Mouse (Mus musculus) hindbrain, embryonic 14.5 days (tissue): ENCODE data around the gene Csgalnact2. TPM values are rescaled to one million over a fixed set of nuclear protein-coding genes. Genes with fewer than 3 reads are reported as not detected.

Source experiments
- ATAC-seq: fragments of 200-750 bp; cut with Nextera tagmentation; 2 replicates; pipeline ENCODE4 v1.8.0; 2017; ENCODE audit warnings: moderate number of reproducible peaks, mild to moderate bottlenecking, moderate TSS enrichment, moderate library complexity; ENCODE audit not compliant: low FRiP score
- DNase-seq: peaks from one replicate; pipeline ENCODE4 v3.0.0-alpha.2; 2015; ENCODE audit warnings: low spot score
- H3K27ac ChIP-seq: fragments of 300-500 bp; sonication (generic); 2 replicates; pipeline ENCODE4 v1.5.1; 2014; ENCODE audit warnings: mild to moderate bottlenecking, moderate library complexity
- H3K27me3 ChIP-seq: fragments of 300-500 bp; sonication (generic); 2 replicates; pipeline ENCODE4 v1.6.1; 2014; ENCODE audit warnings: mild to moderate bottlenecking, low read length, mixed read lengths; ENCODE audit not compliant: control insufficient read depth, insufficient read depth
- H3K36me3 ChIP-seq: fragments of 300-500 bp; sonication (generic); replicated peaks from 2 replicates; pipeline ENCODE4 v1.6.1; 2014; ENCODE audit not compliant: control insufficient read depth, insufficient read depth
- H3K4me1 ChIP-seq: fragments of 300-500 bp; sonication (generic); replicated peaks from 2 replicates; pipeline ENCODE4 v1.6.1; 2014; ENCODE audit warnings: antibody characterized with exemption, low read length, mixed read lengths; ENCODE audit not compliant: control insufficient read depth, insufficient read depth
- H3K4me2 ChIP-seq: fragments of 300-500 bp; sonication (generic); replicated peaks from 2 replicates; pipeline ENCODE4 v1.6.1; 2014; ENCODE audit warnings: mild to moderate bottlenecking, moderate library complexity
- H3K4me3 ChIP-seq: fragments of 300-500 bp; sonication (generic); replicated peaks from 2 replicates; pipeline ENCODE4 v1.5.1; 2014; ENCODE audit warnings: mild to moderate bottlenecking, low read length
- H3K9ac ChIP-seq: fragments of 300-500 bp; sonication (generic); 2 replicates; pipeline ENCODE4 v1.6.1; 2014
- H3K9me3 ChIP-seq: fragments of 300-500 bp; sonication (generic); 2 replicates; pipeline ENCODE4 v1.6.1; 2016; ENCODE audit warnings: low read length; ENCODE audit not compliant: control insufficient read depth
- WGBS: fragments of 180-500 bp; shearing (Covaris S2); extraction: QIAGEN DNeasy Blood & Tissue Kit; methylation state at CpG from one replicate; pipeline ENCODE4 v1.1.7; 2014; 5-methylcytosine and 5-hydroxymethylcytosine counted together
- polyA plus RNA-seq: library from polyadenylated mRNA; unstranded; fragments of >200 nt; fragmentation: Nextera tagmentation; extraction: Ambion mirVana; gene quantifications from 2 replicates; pipeline ENCODE4 v1.2.1, GENCODE M21; 2014

Csgalnact2 gene
- polyA plus RNA-seq, 1 experiment from 2014 or later, result 13.3 TPM

GRCm38 (mm10) chr6:118150988-118151387 is 12.0 kb upstream of the Csgalnact2 start:
- no peak for DNase-seq
- no peaks in the 10 kb centered on the region for H3K27me3 ChIP-seq
- no peak overlapping the region for H3K27ac ChIP-seq
- H3K4me3 ChIP-seq, result no peak overlapping the region
- WGBS, result 86% methylated on average over 8 of the region's 8 CpGs
- no peaks in the 10 kb centered on the region for H3K36me3 ChIP-seq
- no peaks in the 10 kb centered on the region for H3K4me1 ChIP-seq
- no peaks in the 10 kb centered on the region for H3K9me3 ChIP-seq
- H3K4me2 ChIP-seq, result no peak overlapping the region
- H3K9ac ChIP-seq, result no peak overlapping the region
- ATAC-seq, result no peak

- no peak overlapping the region for H3K9ac ChIP-seq
- 79% methylated on average over 2 of the region's 2 CpGs for WGBS
- H3K27me3 ChIP-seq, result no peaks in the 10 kb centered on the region
Measured at GRCm38 (mm10) chr6:118150538-118150937, 11.6 kb upstream of the Csgalnact2 start.

GRCm38 (mm10) chr6:118150128-118150527 is 11.2 kb upstream of the Csgalnact2 start:
- no peak overlapping the region for H3K4me3 ChIP-seq
- H3K36me3 ChIP-seq, result no peaks in the 10 kb centered on the region
- no peak for DNase-seq
- no peaks in the 10 kb centered on the region for H3K27me3 ChIP-seq
- no peak for ATAC-seq
- H3K4me1 ChIP-seq, result no peaks in the 10 kb centered on the region
- H3K4me2 ChIP-seq, result no peak overlapping the region
- no peak overlapping the region for H3K9ac ChIP-seq
- no peak overlapping the region for H3K27ac ChIP-seq
- no peaks in the 10 kb centered on the region for H3K9me3 ChIP-seq
- WGBS, result 75% methylated on average over 4 of the region's 4 CpGs

More at GRCm38 (mm10) chr6:118150538-118150937, 11.6 kb upstream of the Csgalnact2 start:
- Histone ChIP-seq H3K4me3 (no peak overlapping the region), H3K36me3 (no peaks in the 10 kb centered on the region), H3K4me1 (no peaks in the 10 kb centered on the region), H3K27ac (no peak overlapping the region), H3K4me2 (no peak overlapping the region), H3K9me3 (no peaks in the 10 kb centered on the region)
- DNase-seq (no peak), ATAC-seq (no peak)

- no peak for DNase-seq
- 91% methylated on average over 6 of the region's 6 CpGs for WGBS
- no peak overlapping the region for H3K4me3 ChIP-seq
- H3K9me3 ChIP-seq, result no peaks in the 10 kb centered on the region
- H3K4me2 ChIP-seq, result no peak overlapping the region
- no peaks in the 10 kb centered on the region for H3K36me3 ChIP-seq
- H3K27me3 ChIP-seq, result no peaks in the 10 kb centered on the region
- H3K9ac ChIP-seq, result no peak overlapping the region
- no peak overlapping the region for H3K27ac ChIP-seq
- peaks cover 6% of the 10 kb centered on the region; the same call in 1 of the 2 replicates for H3K4me1 ChIP-seq
- no peak for ATAC-seq
Measured at GRCm38 (mm10) chr6:118140961-118141360, 2.0 kb upstream of the Csgalnact2 start.

GRCm38 (mm10) chr6:118137148-118137547 is 1.8 kb downstream of the Csgalnact2 start:
- no peak overlapping the region for H3K4me2 ChIP-seq
- no peaks in the 10 kb centered on the region for H3K36me3 ChIP-seq
- H3K9ac ChIP-seq, result no peak overlapping the region
- H3K4me3 ChIP-seq, result no peak overlapping the region
- no peak for ATAC-seq
- no peaks in the 10 kb centered on the region for H3K9me3 ChIP-seq
- H3K27me3 ChIP-seq, result no peaks in the 10 kb centered on the region
- H3K27ac ChIP-seq, result no peak overlapping the region
- DNase-seq, result no peak
- H3K4me1 ChIP-seq, result peaks cover 6% of the 10 kb centered on the region; the same call in 1 of the 2 replicates
- WGBS, result 82% methylated on average over 2 of the region's 2 CpGs

- Histone ChIP-seq H3K4me1 (peaks cover 6% of the 10 kb centered on the region; the same call in 1 of the 2 replicates), H3K36me3 (no peaks in the 10 kb centered on the region), H3K4me3 (no peak overlapping the region), H3K27ac (no peak overlapping the region), H3K4me2 (no peak overlapping the region), H3K27me3 (no peaks in the 10 kb centered on the region), H3K9me3 (no peaks in the 10 kb centered on the region), H3K9ac (no peak overlapping the region)
- DNase-seq (no peak), ATAC-seq (no peak)
- WGBS, result 74% methylated on average over 1 of the region's 1 CpGs
Measured at GRCm38 (mm10) chr6:118134461-118134860, 4.5 kb downstream of the Csgalnact2 start.

- Histone ChIP-seq H3K9ac (no peak overlapping the region), H3K4me1 (no peaks in the 10 kb centered on the region), H3K4me3 (no peak overlapping the region), H3K4me2 (no peak overlapping the region), H3K27me3 (no peaks in the 10 kb centered on the region), H3K36me3 (peaks cover 5% of the 10 kb centered on the region; the same call in 1 of the 2 replicates), H3K27ac (no peak overlapping the region), H3K9me3 (no peaks in the 10 kb centered on the region)
- DNase-seq, result no peak
- ATAC-seq, result no peak
- WGBS, result 90% methylated on average over 2 of the region's 2 CpGs
Measured at GRCm38 (mm10) chr6:118130022-118130421, 8.9 kb downstream of the Csgalnact2 start.

GRCm38 (mm10) chr6:118127827-118128487 is 11.0 kb downstream of the Csgalnact2 start:
- H3K36me3 ChIP-seq, result peaks cover 18% of the 10 kb centered on the region
- no peak overlapping the region for H3K4me2 ChIP-seq
- WGBS, result 89% methylated on average over 6 of the region's 6 CpGs
- no peak overlapping the region for H3K27ac ChIP-seq
- H3K9ac ChIP-seq, result no peak overlapping the region
- ATAC-seq (no peak), DNase-seq (no peak)
- no peaks in the 10 kb centered on the region for H3K27me3 ChIP-seq
- no peaks in the 10 kb centered on the region for H3K4me1 ChIP-seq
- H3K9me3 ChIP-seq, result no peaks in the 10 kb centered on the region
- no peak overlapping the region for H3K4me3 ChIP-seq

GRCm38 (mm10) chr6:118127198-118127597 is 11.7 kb downstream of the Csgalnact2 start:
- DNase-seq, result no peak
- no peak overlapping the region for H3K4me3 ChIP-seq
- ATAC-seq, result no peak
- H3K27ac ChIP-seq, result no peak overlapping the region
- H3K9ac ChIP-seq, result no peak overlapping the region
- H3K4me1 ChIP-seq, result no peaks in the 10 kb centered on the region
- peaks cover 25% of the 10 kb centered on the region for H3K36me3 ChIP-seq
- no peaks in the 10 kb centered on the region for H3K27me3 ChIP-seq
- no peak overlapping the region for H3K4me2 ChIP-seq
- WGBS, result 80% methylated on average over 7 of the region's 7 CpGs
- H3K9me3 ChIP-seq, result no peaks in the 10 kb centered on the region

GRCm38 (mm10) chr6:118126577-118126976 is 12.4 kb downstream of the Csgalnact2 start:
- no peaks in the 10 kb centered on the region for H3K4me1 ChIP-seq
- no peak overlapping the region for H3K4me3 ChIP-seq
- no peak overlapping the region for H3K4me2 ChIP-seq
- DNase-seq, result no peak
- no peak overlapping the region for H3K9ac ChIP-seq
- no peaks in the 10 kb centered on the region for H3K9me3 ChIP-seq
- no peak for ATAC-seq
- peaks cover 31% of the 10 kb centered on the region for H3K36me3 ChIP-seq
- no peaks in the 10 kb centered on the region for H3K27me3 ChIP-seq
- no peak overlapping the region for H3K27ac ChIP-seq
